Mouse (Mus musculus): ENCODE results near the gene Vps41. TPM values are rescaled to one million over a fixed set of nuclear protein-coding genes. Genes with fewer than 3 reads are reported as not detected.
A peak's percentile ranks its signal among the peaks of the same experiment; 100 is the strongest.

Vps41 gene
- 112 and 116 TPM in 2 replicates for polyA plus RNA-seq (2015; fragmentation: Nextera tagmentation; extraction: Ambion mirVana)

DNA sequence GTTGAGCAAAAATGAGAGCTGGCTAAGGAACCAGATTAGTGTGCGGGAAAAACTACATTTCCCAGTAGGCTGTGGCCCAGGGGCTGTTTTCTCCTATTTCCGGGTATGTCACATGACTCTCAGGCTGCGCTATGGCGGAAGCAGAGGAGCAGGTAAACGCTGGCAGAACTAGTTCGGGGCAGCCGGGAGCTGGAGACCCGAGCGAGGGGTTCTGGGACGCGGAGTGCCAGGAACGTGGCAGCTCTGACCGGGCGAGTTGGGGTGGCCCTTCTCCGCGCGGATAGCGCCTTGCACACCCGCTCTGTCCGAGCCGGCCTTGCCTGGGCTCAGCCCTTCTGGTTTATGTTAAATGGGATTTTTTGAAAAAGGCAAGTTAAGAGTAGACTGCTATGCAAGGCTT lies at the start of gene Vps41:
Gene Vps41, plus strand, starts transcription at position 102 of the 400 bp plus-strand sequence.
- H3K4me2 ChIP-seq = peak within 1 kb of the TSS; percentile 56
- ATAC-seq (ENCODE audit: low FRiP score, low read depth) = peak; percentile 99
- H3K9me3 ChIP-seq = no peaks in the 10 kb centered on the region
- peak within 1 kb of the TSS; percentile 66 for H3K27ac ChIP-seq (replicated peaks)
- peak within 1 kb of the TSS; percentile 80 for H3K4me3 ChIP-seq
- peaks cover 10% of the 10 kb centered on the region for H3K4me1 ChIP-seq (replicated peaks)
- peak within 1 kb of the TSS; percentile 76 for H3K9ac ChIP-seq
- no peaks in the 10 kb centered on the region for H3K36me3 ChIP-seq
- WGBS = under 1% methylated on average over 21 of the region's 21 CpGs
- H3K27me3 ChIP-seq = no peaks in the 10 kb centered on the region

DNA sequence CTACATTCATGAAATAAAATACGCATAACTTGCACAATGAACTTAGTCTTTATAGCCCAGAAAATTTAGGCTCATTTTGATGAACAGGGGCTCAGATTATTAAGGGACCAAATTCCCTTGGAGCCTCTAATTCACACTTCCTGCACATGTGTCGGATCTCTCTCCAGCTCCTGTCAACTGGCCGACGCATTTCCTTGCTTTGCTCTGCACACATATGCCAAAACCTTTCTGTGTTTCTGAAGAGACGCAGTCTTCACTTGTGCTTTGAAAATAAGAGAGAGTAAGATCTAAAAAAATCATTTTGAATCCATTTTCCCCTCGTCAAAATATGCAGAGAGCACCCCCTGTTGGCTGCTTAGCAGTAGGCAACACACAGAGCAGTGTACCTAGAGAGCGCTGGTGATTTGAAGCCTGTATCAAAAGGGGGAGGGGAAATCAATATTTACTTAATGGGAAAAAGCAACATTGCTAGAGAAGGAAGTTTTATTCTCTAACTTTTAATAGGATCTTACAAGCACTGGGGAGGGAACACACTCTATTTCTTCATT lies 18.5 kb upstream of the Vps41 start:
- 0 out of 2 replicates have a peak overlapping the region, but pooled peaks have one; percentile 23 for H3K4me2 ChIP-seq

DNA sequence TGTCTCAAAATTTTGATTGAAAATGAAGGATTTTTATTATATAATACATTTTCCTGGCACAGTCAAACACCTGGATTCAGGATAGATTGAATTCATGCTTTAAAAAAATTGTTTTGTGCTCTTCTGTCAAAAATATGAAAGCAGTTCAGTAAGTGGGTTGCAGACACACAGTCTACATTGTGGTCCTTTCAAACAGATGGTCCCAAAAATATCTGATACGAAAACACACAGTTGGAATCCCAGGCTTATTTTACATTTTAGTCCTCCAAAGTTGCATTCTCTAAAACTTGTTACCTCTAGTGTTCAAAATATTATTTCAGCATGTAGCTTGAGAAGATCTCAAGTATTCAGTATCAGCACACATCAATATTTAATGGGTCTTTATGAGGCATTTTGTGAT lies 5.4 kb upstream of the Vps41 start:
- no peak overlapping the region for H3K4me2 ChIP-seq
- WGBS = 91% methylated on average over 1 of the region's 1 CpGs
- H3K9me3 ChIP-seq = no peaks in the 10 kb centered on the region
- no peaks in the 10 kb centered on the region for H3K27me3 ChIP-seq
- no peak overlapping the region for H3K4me3 ChIP-seq
- no peaks in the 10 kb centered on the region for H3K36me3 ChIP-seq
- H3K27ac ChIP-seq (replicated peaks) = no peak overlapping the region
- H3K4me1 ChIP-seq (replicated peaks) = no peaks in the 10 kb centered on the region
- H3K9ac ChIP-seq = no peak overlapping the region
- ATAC-seq (ENCODE audit: low FRiP score, low read depth) = no peak

More for the DNA sequence above, 18.5 kb upstream of the Vps41 start:
- peak; percentile 69 for ATAC-seq (ENCODE audit: low FRiP score, low read depth)
- 33% methylated on average over 7 of the region's 7 CpGs for WGBS
- Histone ChIP-seq H3K9me3 (no peaks in the 10 kb centered on the region), H3K36me3 (no peaks in the 10 kb centered on the region), H3K4me3 (no peak overlapping the region), H3K4me1 (replicated peaks) (0 out of 2 replicates have a peak, but pooled peaks cover 3% of the 10 kb centered on the region), H3K27ac (replicated peaks) (no peak overlapping the region), H3K27me3 (no peaks in the 10 kb centered on the region), H3K9ac (no peak overlapping the region)

DNA sequence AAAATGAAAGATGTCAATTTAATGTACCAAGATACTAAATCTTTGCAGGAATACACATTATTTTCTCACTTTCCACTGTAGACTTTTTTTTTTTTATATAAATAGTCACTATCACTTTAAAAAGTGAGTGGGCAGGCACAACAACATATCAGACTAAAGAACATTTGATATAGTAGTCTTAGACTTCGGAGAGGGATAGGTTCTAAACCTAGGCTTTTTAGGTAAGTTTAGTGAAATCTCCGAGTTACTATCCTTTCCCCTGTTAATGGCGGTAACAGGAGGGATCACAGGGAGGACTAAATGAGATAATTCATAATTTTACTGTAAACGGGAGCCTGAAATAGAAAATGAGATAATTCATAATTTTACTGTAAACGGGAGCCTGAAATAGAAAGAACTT lies 379 bp upstream of the Vps41 start:
- ATAC-seq (ENCODE audit: low FRiP score, low read depth) = peak; percentile 59
- WGBS = 44% methylated on average over 5 of the region's 5 CpGs
- Histone ChIP-seq H3K4me3 (peak overlapping the region; percentile 80), H3K36me3 (no peaks in the 10 kb centered on the region), H3K27ac (replicated peaks) (no peak overlapping the region), H3K4me2 (peak overlapping the region; percentile 56), H3K27me3 (no peaks in the 10 kb centered on the region), H3K9me3 (no peaks in the 10 kb centered on the region), H3K4me1 (replicated peaks) (peaks cover 10% of the 10 kb centered on the region), H3K9ac (0 out of 2 replicates have a peak overlapping the region, but pooled peaks have one; percentile 76)

DNA sequence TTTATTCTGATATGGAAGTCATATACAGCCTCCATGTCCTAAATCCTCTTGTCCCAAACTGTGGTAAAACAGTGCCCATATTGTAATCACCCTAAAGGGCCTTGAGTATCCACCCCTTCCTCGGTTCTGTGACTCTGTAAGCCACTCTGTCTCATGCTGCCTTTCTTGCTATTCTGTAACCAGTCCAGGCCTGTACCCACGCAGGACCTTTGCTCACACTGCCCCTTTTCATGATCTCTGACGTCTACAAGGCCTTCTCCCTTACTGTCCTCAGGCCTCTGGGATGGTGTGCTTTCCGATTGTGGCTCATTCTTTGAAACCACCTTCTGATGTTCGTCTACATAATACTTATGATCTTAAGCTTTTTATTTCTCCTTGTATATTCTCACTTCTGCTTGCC lies 1.4 kb downstream of the Vps41 start:
- Histone ChIP-seq H3K4me3 (0 out of 2 replicates have a peak overlapping the region, but pooled peaks have one; percentile 80), H3K9ac (no peak overlapping the region), H3K9me3 (no peaks in the 10 kb centered on the region), H3K4me2 (no peak overlapping the region), H3K4me1 (replicated peaks) (peaks cover 10% of the 10 kb centered on the region), H3K27ac (replicated peaks) (no peak overlapping the region), H3K36me3 (no peaks in the 10 kb centered on the region), H3K27me3 (no peaks in the 10 kb centered on the region)
- 83% methylated on average over 5 of the region's 5 CpGs for WGBS
- ATAC-seq (ENCODE audit: low FRiP score, low read depth) = no peak

DNA sequence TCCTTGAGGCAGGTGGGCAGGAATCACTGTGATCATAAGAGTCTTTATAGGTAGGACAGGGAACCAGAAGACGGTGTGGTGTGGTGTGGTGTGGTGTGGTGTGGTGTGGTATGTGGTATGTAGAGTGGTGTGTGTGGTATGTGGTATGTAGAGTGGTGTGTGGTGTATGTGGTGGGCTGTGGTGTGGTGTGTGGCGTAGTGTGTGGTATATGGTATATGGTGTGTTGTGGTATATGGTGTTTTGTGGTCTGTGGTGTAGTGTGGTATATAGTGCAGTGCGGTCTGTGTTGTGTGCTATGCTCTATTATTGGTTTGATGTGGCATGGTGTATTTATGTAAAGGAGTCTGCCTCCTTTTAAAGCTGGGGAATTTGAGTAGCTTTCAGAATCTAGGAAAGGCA lies 13.6 kb downstream of the Vps41 start:
- H3K9ac ChIP-seq = no peak overlapping the region
- ATAC-seq (ENCODE audit: low FRiP score, low read depth) = no peak
- no peaks in the 10 kb centered on the region for H3K9me3 ChIP-seq
- H3K27ac ChIP-seq (replicated peaks) = no peak overlapping the region
- H3K4me3 ChIP-seq = no peak overlapping the region
- H3K4me2 ChIP-seq = no peak overlapping the region
- 0 out of 2 replicates have a peak, but pooled peaks cover 7% of the 10 kb centered on the region for H3K36me3 ChIP-seq
- no peaks in the 10 kb centered on the region for H3K27me3 ChIP-seq
- no peaks in the 10 kb centered on the region for H3K4me1 ChIP-seq (replicated peaks)
- WGBS = 98% methylated on average over 3 of the region's 3 CpGs

DNA sequence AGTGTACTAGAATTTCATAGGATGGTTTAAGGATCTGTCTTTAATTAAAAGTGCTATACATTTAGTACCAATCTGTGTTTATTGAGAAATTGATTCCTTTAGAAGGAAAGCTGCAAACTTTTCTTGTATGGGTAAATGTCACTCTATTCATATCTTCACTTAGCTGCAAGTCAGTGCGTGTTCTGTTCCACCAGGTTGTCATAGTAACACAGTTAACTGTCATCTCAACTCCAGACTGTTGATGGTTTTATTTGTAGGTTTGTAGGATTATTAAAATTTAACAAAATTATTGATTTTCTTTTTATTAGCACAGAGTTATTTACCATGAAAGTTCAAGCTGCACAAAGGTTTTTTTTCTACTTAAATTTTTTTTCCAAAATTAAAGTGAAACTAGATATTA lies 19.5 kb downstream of the Vps41 start:
- no peak overlapping the region for H3K9ac ChIP-seq
- H3K4me1 ChIP-seq (replicated peaks) = no peaks in the 10 kb centered on the region
- H3K27ac ChIP-seq (replicated peaks) = no peak overlapping the region
- H3K9me3 ChIP-seq = no peaks in the 10 kb centered on the region; the same call in 1 of the 2 replicates
- H3K27me3 ChIP-seq = no peaks in the 10 kb centered on the region
- ATAC-seq (ENCODE audit: low FRiP score, low read depth) = no peak
- no peak overlapping the region for H3K4me3 ChIP-seq
- no peak overlapping the region for H3K4me2 ChIP-seq
- WGBS = 44% methylated on average over 1 of the region's 1 CpGs
- peaks cover 21% of the 10 kb centered on the region for H3K36me3 ChIP-seq

DNA sequence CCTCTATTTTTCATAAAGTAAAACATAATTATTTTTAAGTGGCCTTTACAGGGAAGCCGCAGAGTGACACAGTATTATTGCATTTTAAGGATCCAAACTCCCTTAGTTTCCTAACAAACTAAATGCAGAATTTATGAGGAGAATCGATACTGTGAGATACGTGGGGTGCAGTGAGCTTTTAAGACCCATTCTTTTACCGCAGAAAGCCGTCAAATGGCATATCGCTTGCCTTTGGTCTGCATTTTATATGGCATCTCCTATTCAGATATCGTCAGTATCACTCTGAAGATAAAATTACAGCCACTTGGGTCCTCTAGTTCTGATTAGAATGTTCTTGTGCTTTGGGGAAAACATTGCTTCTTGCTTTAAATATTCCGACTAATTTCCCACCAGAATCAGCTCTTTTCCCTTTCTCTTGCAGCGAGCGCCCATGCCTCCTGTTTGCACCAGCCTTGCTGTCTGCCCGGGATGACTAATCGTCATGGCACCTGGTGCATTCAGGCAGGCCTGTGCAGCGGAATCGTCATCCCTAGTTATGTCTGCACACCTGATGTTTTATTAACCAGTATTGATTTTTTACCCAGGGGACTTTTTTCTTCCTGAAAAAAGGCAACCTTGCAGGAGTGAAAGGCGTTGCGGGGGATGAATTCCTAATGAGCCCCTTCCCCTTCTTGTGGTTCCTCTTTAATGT lies 26.6 kb downstream of the Vps41 start:
- WGBS = 60% methylated on average over 16 of the region's 16 CpGs
- H3K9me3 ChIP-seq = no peaks in the 10 kb centered on the region; the same call in 1 of the 2 replicates

DNA sequence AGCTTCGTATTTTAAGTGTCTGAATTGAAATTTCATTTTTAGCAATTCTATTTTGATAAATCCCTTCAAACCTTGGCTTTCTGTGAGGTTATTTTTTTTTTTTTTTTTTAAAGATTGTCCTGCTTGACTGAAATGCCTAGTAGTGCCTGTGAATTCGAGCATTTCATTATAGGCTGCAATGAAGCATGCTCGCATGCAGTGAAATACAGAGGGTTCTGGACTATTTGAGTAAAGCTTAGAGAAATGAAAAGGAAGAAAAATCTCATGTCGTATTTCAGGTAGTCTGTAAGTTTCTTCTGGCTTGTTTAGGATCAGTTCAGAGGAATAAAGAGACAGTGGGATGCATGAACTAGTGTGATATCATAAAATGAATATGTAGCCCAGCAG lies 27.2 kb downstream of the Vps41 start:
- Histone ChIP-seq H3K36me3 (peaks cover 24% of the 10 kb centered on the region), H3K27me3 (no peaks in the 10 kb centered on the region), H3K4me2 (peak overlapping the region; percentile 39), H3K9me3 (no peaks in the 10 kb centered on the region; the same call in 1 of the 2 replicates), H3K27ac (replicated peaks) (peak overlapping the region; percentile 69), H3K4me3 (no peak overlapping the region), H3K4me1 (replicated peaks) (peaks cover 5% of the 10 kb centered on the region; the same call in 1 of the 2 replicates), H3K9ac (no peak overlapping the region)
- ATAC-seq (ENCODE audit: low FRiP score, low read depth) = no peak
- WGBS = 55% methylated on average over 4 of the region's 4 CpGs

More for the DNA sequence above, 26.6 kb downstream of the Vps41 start:
- H3K4me1 ChIP-seq (replicated peaks) = peaks cover 5% of the 10 kb centered on the region; the same call in 1 of the 2 replicates
- no peak overlapping the region for H3K9ac ChIP-seq
- peak overlapping the region; percentile 39 for H3K4me2 ChIP-seq
- peak overlapping the region; percentile 69 for H3K27ac ChIP-seq (replicated peaks)
- no peaks in the 10 kb centered on the region for H3K27me3 ChIP-seq
- ATAC-seq (ENCODE audit: low FRiP score, low read depth) = peak; percentile 88
- H3K4me3 ChIP-seq = no peak overlapping the region
- H3K36me3 ChIP-seq = peaks cover 24% of the 10 kb centered on the region

DNA sequence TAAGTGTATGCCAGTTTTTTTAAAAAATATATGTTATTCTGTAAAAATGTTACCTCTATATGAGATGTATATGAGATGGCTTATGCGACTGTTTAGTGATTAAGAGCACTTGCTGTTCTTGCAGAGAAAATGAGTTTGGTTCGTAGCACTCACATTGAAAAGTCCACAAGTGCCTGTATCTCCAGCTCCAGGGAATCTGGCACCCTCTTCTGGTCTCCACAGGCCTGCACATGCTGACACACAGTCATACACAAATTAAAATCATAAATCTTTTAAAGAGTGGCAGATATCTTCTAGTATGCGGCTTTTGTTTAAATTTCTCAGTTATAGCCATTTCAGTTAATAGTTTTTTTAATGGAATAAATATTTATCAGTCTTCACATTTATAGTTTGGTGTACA lies 40.9 kb downstream of the Vps41 start:
- ATAC-seq (ENCODE audit: low FRiP score, low read depth) = no peak
- no peaks in the 10 kb centered on the region for H3K9me3 ChIP-seq
- no peak overlapping the region for H3K9ac ChIP-seq
- no peaks in the 10 kb centered on the region for H3K4me1 ChIP-seq (replicated peaks)
- H3K27ac ChIP-seq (replicated peaks) = no peak overlapping the region
- WGBS = 83% methylated on average over 3 of the region's 3 CpGs
- H3K36me3 ChIP-seq = no peaks in the 10 kb centered on the region
- no peak overlapping the region for H3K4me3 ChIP-seq
- H3K27me3 ChIP-seq = no peaks in the 10 kb centered on the region
- H3K4me2 ChIP-seq = no peak overlapping the region

DNA sequence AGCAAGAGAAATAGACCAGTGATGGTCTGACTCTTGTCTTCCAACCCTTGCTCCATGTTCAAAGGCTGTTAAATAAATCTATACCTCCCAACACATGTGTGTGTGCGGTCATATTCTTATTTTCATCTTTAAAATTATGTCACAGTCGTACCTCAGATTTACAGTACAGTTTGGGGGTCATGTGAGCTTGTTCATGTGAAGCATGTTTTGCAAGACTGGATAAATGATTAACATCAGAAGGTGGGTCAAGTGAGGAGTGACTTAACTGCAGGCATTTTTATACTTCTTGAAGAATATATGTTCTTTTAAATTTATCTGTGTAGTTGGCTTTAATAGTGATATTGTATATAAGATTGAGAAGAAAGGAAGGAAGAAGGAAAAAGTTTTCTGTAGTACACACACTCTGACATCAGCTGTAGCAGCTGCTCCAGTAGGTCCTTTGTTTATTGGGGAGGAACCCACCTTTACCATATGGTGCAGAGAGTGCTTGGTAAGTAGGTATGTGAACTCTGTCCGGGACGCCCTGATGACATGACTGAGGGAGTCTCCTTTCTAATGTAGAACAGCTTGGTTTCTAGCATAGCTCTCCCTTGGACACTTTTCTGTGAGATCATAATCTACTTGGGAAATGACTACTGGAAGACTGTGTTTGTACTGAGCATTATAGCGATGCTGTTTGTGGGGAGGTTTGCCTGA lies 42.4 kb downstream of the Vps41 start:
- Histone ChIP-seq H3K27ac (replicated peaks) (no peak overlapping the region), H3K4me2 (no peak overlapping the region), H3K36me3 (no peaks in the 10 kb centered on the region), H3K27me3 (no peaks in the 10 kb centered on the region), H3K4me1 (replicated peaks) (no peaks in the 10 kb centered on the region), H3K9me3 (no peaks in the 10 kb centered on the region), H3K4me3 (no peak overlapping the region), H3K9ac (no peak overlapping the region)
- 87% methylated on average over 5 of the region's 5 CpGs for WGBS
- ATAC-seq (ENCODE audit: low FRiP score, low read depth) = no peak

DNA sequence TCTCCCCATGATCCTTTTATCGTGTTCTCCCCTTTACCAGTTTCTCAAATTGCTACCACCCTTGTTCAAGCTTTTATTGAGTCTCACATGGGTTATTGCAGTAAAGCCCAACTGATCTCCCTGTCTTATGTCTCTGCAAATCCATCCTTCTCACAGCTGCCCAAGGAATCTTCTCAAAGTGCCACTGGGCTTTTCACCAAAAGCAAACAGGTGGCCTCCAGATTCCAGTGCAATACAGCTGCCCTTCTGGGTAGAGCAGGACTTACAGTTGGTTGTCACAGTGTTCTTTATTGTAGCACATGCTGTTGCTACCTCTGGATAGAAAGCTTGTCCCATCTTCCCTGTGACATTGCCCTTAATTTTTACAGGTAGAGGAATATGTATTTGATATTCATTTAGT lies 44.4 kb downstream of the Vps41 start:
- ATAC-seq (ENCODE audit: low FRiP score, low read depth) = no peak
- Histone ChIP-seq H3K4me2 (no peak overlapping the region), H3K4me3 (no peak overlapping the region), H3K9ac (no peak overlapping the region), H3K4me1 (replicated peaks) (no peaks in the 10 kb centered on the region), H3K27me3 (no peaks in the 10 kb centered on the region), H3K9me3 (no peaks in the 10 kb centered on the region), H3K27ac (replicated peaks) (no peak overlapping the region), H3K36me3 (no peaks in the 10 kb centered on the region)
- WGBS = 71% methylated on average over 1 of the region's 1 CpGs

Measured in hindbrain, embryonic 15.5 days (tissue).